Mouse (Mus musculus): ENCODE data around the gene Tusc2. TPM values are rescaled to one million over a fixed set of nuclear protein-coding genes. Genes with fewer than 3 reads are reported as not detected.

Tusc2 gene
- polyA plus RNA-seq, 1 experiment from 2014 or later = 49.6 TPM

DNA sequence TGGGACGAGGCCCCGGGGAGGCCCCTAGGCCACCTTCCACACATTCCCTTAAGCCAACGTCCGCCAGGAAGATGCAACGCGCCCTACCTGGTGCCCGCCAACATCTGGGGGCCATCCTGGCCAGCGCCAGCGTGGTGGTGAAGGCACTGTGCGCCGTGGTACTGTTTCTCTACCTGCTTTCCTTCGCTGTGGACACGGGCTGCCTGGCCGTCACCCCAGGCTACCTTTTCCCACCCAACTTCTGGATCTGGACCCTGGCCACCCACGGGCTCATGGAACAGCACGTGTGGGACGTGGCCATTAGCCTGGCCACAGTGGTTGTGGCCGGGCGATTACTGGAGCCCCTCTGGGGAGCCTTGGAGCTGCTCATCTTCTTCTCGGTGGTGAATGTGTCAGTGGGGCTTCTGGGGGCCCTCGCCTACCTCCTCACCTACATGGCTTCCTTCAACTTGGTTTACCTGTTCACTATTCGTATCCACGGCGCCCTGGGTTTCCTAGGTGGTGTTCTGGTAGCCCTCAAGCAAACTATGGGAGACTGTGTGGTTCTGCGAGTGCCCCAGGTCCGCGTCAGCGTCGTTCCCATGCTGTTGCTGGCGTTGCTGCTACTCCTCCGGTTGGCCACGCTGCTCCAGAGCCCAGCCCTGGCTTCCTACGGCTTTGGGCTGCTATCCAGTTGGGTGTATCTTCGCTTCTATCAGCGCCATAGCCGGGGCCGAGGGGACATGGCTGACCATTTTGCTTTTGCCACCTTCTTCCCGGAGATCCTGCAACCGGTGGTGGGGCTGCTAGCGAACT is 28.4 kb upstream of the Tusc2 start:
- H3K4me2 ChIP-seq (ENCODE audit: low read depth, low read length) = peak overlapping the region; percentile 80
- peaks cover 14% of the 10 kb centered on the region for H3K36me3 ChIP-seq (ENCODE audit: control insufficient read depth, insufficient read depth, low read length)
- no peaks in the 10 kb centered on the region for H3K27me3 ChIP-seq (replicated peaks; ENCODE audit: control insufficient read depth, insufficient read depth, low read length)
- H3K27ac ChIP-seq (ENCODE audit: low read length) = peak overlapping the region; percentile 83
- H3K4me3 ChIP-seq (ENCODE audit: low read length) = peak overlapping the region; percentile 82
- H3K9me3 ChIP-seq (ENCODE audit: control insufficient read depth, low read length) = no peaks in the 10 kb centered on the region
- H3K9ac ChIP-seq (ENCODE audit: low read depth, low read length) = peak overlapping the region; percentile 92
- H3K4me1 ChIP-seq (ENCODE audit: control insufficient read depth, insufficient read depth, low read length) = peaks cover 21% of the 10 kb centered on the region
- under 1% methylated on average over 40 of the region's 40 CpGs for WGBS
- no peak; the same call in 1 of the 2 replicates for ATAC-seq

DNA sequence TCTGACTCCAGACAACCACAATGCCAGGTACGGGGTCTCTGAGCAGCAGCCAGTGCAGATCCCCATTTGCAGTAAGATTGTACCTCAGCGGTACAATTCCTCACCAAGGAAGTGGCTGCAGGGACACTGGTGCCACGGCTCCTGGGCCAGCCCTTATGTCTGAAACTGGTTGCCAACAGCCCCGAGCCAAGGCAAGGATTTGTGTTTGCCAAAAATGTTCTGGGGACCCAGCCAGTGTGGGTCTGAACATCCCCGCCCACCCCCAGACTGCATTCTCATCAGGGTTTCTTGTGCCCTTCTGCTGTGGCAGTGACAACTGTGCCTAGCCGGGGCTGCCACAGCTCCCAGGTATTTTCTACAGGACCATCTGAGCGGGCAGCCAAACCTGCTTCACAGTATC is 24.8 kb upstream of the Tusc2 start:
- H3K9ac ChIP-seq (ENCODE audit: low read depth, low read length) = no peak overlapping the region
- H3K27me3 ChIP-seq (replicated peaks; ENCODE audit: control insufficient read depth, insufficient read depth, low read length) = no peaks in the 10 kb centered on the region
- no peak for ATAC-seq
- no peaks in the 10 kb centered on the region for H3K9me3 ChIP-seq (ENCODE audit: control insufficient read depth, low read length)
- H3K4me2 ChIP-seq (ENCODE audit: low read depth, low read length) = no peak overlapping the region
- no peak overlapping the region for H3K27ac ChIP-seq (ENCODE audit: low read length)
- H3K4me3 ChIP-seq (ENCODE audit: low read length) = no peak overlapping the region
- 95% methylated on average over 7 of the region's 7 CpGs for WGBS
- peaks cover 39% of the 10 kb centered on the region for H3K4me1 ChIP-seq (ENCODE audit: control insufficient read depth, insufficient read depth, low read length)
- H3K36me3 ChIP-seq (ENCODE audit: control insufficient read depth, insufficient read depth, low read length) = peaks cover 18% of the 10 kb centered on the region

DNA sequence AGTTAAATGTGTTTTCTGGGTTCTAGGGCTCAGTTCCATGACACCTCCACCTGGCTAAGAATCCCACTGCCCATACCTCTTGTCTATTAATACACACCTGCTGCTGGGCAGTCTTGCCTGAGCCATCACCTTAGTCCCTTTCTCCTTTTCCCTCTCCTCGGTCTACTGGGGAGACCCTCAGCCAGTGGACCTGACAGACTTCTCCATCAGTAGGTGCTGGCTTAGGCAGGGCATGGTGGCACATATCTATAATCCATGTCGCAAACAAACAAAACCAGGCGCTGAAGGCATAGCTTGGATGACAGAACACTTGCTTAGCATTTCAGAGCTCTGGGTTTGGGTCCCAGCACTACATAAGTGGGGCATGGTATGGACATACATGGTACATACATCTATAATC is 24.3 kb upstream of the Tusc2 start:
- Histone ChIP-seq H3K9ac (ENCODE audit: low read depth, low read length) (no peak overlapping the region), H3K4me2 (ENCODE audit: low read depth, low read length) (no peak overlapping the region), H3K36me3 (ENCODE audit: control insufficient read depth, insufficient read depth, low read length) (peaks cover 18% of the 10 kb centered on the region), H3K4me3 (ENCODE audit: low read length) (no peak overlapping the region), H3K4me1 (ENCODE audit: control insufficient read depth, insufficient read depth, low read length) (peaks cover 39% of the 10 kb centered on the region), H3K27me3 (replicated peaks; ENCODE audit: control insufficient read depth, insufficient read depth, low read length) (no peaks in the 10 kb centered on the region), H3K9me3 (ENCODE audit: control insufficient read depth, low read length) (no peaks in the 10 kb centered on the region), H3K27ac (ENCODE audit: low read length) (no peak overlapping the region)
- ATAC-seq = no peak
- WGBS = 83% methylated on average over 3 of the region's 3 CpGs

DNA sequence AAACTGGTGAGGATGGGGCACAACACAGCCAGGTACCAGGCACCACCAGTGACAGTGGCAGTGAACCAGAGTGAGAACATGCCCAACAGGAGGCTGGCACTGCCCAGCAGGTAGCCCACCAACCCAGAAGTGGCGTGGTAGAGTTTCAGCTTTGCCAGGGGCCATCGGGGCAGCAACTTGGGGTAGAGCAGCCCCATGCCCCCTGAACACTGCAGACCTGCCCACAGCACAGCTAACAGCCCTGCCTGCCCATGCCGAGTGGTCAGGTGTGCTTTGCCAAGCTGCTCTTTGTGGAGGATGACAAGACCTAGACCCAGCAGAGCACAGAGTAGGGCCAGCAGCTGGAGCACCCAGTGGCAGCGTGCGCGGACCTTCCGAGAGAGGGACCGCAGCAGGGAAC is 23.1 kb upstream of the Tusc2 start:
- 96% methylated on average over 8 of the region's 8 CpGs for WGBS
- H3K4me2 ChIP-seq (ENCODE audit: low read depth, low read length) = no peak overlapping the region
- no peak overlapping the region for H3K4me3 ChIP-seq (ENCODE audit: low read length)
- peaks cover 39% of the 10 kb centered on the region for H3K4me1 ChIP-seq (ENCODE audit: control insufficient read depth, insufficient read depth, low read length)
- ATAC-seq = no peak
- H3K27ac ChIP-seq (ENCODE audit: low read length) = no peak overlapping the region
- H3K9me3 ChIP-seq (ENCODE audit: control insufficient read depth, low read length) = no peaks in the 10 kb centered on the region
- H3K9ac ChIP-seq (ENCODE audit: low read depth, low read length) = no peak overlapping the region
- H3K27me3 ChIP-seq (replicated peaks; ENCODE audit: control insufficient read depth, insufficient read depth, low read length) = no peaks in the 10 kb centered on the region
- peaks cover 20% of the 10 kb centered on the region for H3K36me3 ChIP-seq (ENCODE audit: control insufficient read depth, insufficient read depth, low read length)

DNA sequence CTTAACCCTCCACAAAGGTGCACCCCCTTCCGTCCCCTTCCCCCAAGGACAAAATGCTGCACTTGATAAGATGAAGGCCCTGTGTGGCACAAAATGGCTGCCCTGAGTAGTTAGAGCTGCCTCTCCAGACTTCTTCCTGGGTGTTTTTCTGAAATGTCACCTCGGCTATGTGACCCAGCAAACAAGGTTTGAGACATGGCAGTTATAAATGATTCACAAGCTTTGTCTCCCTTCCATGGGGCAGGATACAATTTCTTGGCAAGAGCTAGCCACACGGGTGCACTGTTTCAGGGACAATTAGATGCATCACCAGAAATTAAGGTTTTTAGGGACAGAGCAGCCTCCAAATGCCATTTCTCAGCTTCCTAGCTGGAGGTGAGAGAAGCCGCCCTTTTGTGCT is 22.6 kb upstream of the Tusc2 start:
- 76% methylated on average over 4 of the region's 4 CpGs for WGBS
- Histone ChIP-seq H3K9me3 (ENCODE audit: control insufficient read depth, low read length) (no peaks in the 10 kb centered on the region), H3K4me1 (ENCODE audit: control insufficient read depth, insufficient read depth, low read length) (peaks cover 36% of the 10 kb centered on the region), H3K27ac (ENCODE audit: low read length) (no peak overlapping the region), H3K4me3 (ENCODE audit: low read length) (no peak overlapping the region), H3K36me3 (ENCODE audit: control insufficient read depth, insufficient read depth, low read length) (peaks cover 21% of the 10 kb centered on the region), H3K9ac (ENCODE audit: low read depth, low read length) (no peak overlapping the region; the same call in 1 of the 2 replicates), H3K4me2 (ENCODE audit: low read depth, low read length) (no peak overlapping the region), H3K27me3 (replicated peaks; ENCODE audit: control insufficient read depth, insufficient read depth, low read length) (no peaks in the 10 kb centered on the region)
- no peak for ATAC-seq

DNA sequence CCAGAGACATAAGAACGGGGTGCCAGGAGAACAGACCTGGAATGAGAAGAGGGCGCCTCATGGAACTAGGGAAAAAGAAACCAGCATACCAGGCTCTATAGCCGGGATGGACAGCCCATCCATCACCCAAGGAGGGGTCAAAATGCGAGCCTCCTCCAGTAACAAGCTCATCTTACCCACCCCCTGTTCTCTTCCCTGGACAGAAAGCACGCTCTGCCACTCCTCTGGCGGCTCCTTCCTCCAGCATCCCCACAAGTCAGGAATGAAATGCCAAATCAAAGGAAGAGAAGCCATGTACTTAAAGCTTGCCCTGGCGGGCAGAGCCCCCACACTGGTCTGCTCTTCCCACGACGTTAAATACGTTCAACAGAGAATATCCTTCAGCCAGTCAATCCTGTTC is 22.1 kb upstream of the Tusc2 start:
- no peak for ATAC-seq
- peak overlapping the region; percentile 70 for H3K4me2 ChIP-seq (ENCODE audit: low read depth, low read length)
- peaks cover 21% of the 10 kb centered on the region for H3K36me3 ChIP-seq (ENCODE audit: control insufficient read depth, insufficient read depth, low read length)

DNA sequence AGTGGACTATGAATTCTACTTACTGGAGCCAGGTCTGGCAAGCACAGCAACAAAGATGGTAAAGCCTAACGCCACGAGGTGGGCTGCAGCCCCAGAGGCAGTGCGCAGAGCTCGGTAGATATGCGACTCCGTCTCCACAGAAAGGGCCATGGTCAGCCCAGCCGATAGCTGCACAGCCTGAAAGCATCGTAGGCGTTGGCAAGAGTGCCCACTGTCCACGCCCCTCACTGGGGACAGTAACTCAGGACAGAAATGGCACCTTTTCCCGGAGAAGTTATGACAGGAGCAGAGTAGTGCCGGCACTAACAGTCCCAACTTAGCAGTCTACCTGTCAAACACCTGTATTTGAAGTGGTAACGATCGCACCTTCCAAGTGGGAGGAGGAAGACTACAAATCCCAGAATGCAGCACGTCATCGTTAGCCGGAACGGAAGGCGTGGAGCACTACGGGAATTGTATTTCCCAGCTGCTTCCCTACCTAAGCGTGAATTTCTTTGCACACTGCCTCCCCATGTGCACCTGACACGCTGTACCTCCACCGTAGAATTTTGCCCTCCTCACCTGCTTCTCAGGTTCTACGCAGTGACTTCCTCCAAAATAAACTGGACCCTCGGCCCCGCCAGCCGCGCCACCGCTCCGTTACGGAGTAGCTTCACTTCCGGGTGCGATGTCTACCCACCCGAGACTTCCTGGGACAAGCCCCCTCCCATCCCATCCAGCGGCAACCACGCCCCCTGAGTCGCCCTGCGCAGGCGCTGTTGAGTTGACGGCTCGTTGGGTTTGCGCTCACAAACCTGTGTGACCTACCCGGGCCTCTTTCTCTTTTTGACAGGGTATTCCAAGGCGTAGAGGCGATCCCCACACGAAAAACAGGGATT is 21.3 kb upstream of the Tusc2 start, which contains the start of the genes Cyb561d2 and Nprl2:
Gene Cyb561d2, minus strand, starts transcription at position 720 of the 878 bp plus-strand sequence.
Gene Nprl2, plus strand, starts transcription at position 753 of the 878 bp plus-strand sequence.
- Histone ChIP-seq H3K4me3 (ENCODE audit: low read length) (peak within 1 kb of the TSS; percentile 70), H3K36me3 (ENCODE audit: control insufficient read depth, insufficient read depth, low read length) (peaks cover 21% of the 10 kb centered on the region), H3K9me3 (ENCODE audit: control insufficient read depth, low read length) (no peaks in the 10 kb centered on the region), H3K27me3 (replicated peaks; ENCODE audit: control insufficient read depth, insufficient read depth, low read length) (no peaks in the 10 kb centered on the region), H3K9ac (ENCODE audit: low read depth, low read length) (peak within 1 kb of the TSS; percentile 60), H3K27ac (ENCODE audit: low read length) (peak within 1 kb of the TSS; percentile 58), H3K4me2 (ENCODE audit: low read depth, low read length) (peak within 1 kb of the TSS; percentile 70), H3K4me1 (ENCODE audit: control insufficient read depth, insufficient read depth, low read length) (peaks cover 24% of the 10 kb centered on the region)
- peak; percentile 88 for ATAC-seq
- WGBS = under 1% methylated on average over 46 of the region's 46 CpGs

More for the DNA sequence above, 22.1 kb upstream of the Tusc2 start:
- Histone ChIP-seq H3K4me1 (ENCODE audit: control insufficient read depth, insufficient read depth, low read length) (peaks cover 30% of the 10 kb centered on the region), H3K9me3 (ENCODE audit: control insufficient read depth, low read length) (no peaks in the 10 kb centered on the region), H3K9ac (ENCODE audit: low read depth, low read length) (peak overlapping the region; percentile 60), H3K27ac (ENCODE audit: low read length) (no peak overlapping the region; the same call in 1 of the 2 replicates), H3K4me3 (ENCODE audit: low read length) (peak overlapping the region; percentile 70), H3K27me3 (replicated peaks; ENCODE audit: control insufficient read depth, insufficient read depth, low read length) (no peaks in the 10 kb centered on the region)
- 26% methylated on average over 10 of the region's 10 CpGs for WGBS

DNA sequence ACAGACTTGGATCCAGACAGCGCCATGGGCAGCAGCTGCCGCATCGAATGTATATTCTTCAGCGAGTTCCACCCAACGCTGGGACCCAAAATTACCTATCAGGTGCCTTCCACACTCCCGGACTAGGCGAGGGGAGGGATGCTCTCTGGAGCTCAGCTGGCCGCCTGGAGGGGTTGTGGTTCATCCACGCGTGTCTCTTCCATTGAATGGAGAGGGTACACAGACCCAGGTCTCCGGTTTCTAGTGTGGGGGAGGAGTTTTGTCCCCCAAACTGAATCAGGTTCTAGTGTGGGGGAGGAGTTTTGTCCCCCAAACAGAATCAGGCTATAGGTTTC is 20.7 kb upstream of the Tusc2 start:
- ATAC-seq = peak; percentile 16
- H3K4me1 ChIP-seq (ENCODE audit: control insufficient read depth, insufficient read depth, low read length) = peaks cover 25% of the 10 kb centered on the region
- H3K27ac ChIP-seq (ENCODE audit: low read length) = no peak overlapping the region
- no peaks in the 10 kb centered on the region for H3K27me3 ChIP-seq (replicated peaks; ENCODE audit: control insufficient read depth, insufficient read depth, low read length)
- WGBS = under 1% methylated on average over 11 of the region's 11 CpGs
- peak overlapping the region; percentile 70 for H3K4me3 ChIP-seq (ENCODE audit: low read length)
- H3K9ac ChIP-seq (ENCODE audit: low read depth, low read length) = peak overlapping the region; percentile 60
- H3K36me3 ChIP-seq (ENCODE audit: control insufficient read depth, insufficient read depth, low read length) = peaks cover 21% of the 10 kb centered on the region
- H3K9me3 ChIP-seq (ENCODE audit: control insufficient read depth, low read length) = no peaks in the 10 kb centered on the region
- peak overlapping the region; percentile 70 for H3K4me2 ChIP-seq (ENCODE audit: low read depth, low read length)

DNA sequence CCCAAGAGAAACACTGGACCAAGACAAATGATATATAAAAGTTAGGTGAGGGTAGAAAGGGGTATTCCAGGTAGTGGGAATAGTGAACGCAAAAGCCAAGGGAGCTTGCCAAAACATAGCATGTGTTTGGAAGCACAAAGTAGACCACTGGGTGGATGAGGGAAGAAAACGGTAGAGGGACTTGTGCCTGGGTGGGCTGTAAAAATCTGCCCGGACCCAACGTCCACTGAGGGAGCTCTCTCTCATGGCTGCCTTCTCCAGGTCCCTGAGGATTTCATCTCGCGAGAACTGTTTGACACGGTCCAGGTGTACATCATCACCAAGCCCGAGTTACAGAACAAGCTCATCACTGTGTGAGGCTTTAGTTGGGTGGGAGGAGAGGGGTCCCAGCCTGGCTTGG is 20.3 kb upstream of the Tusc2 start:
- peaks cover 28% of the 10 kb centered on the region for H3K4me1 ChIP-seq (ENCODE audit: control insufficient read depth, insufficient read depth, low read length)
- H3K9ac ChIP-seq (ENCODE audit: low read depth, low read length) = peak overlapping the region; percentile 60
- ATAC-seq = no peak
- H3K36me3 ChIP-seq (ENCODE audit: control insufficient read depth, insufficient read depth, low read length) = peaks cover 19% of the 10 kb centered on the region
- peak overlapping the region; percentile 70 for H3K4me2 ChIP-seq (ENCODE audit: low read depth, low read length)
- H3K4me3 ChIP-seq (ENCODE audit: low read length) = peak overlapping the region; percentile 70
- WGBS = 27% methylated on average over 8 of the region's 8 CpGs
- H3K27me3 ChIP-seq (replicated peaks; ENCODE audit: control insufficient read depth, insufficient read depth, low read length) = no peaks in the 10 kb centered on the region
- no peak overlapping the region for H3K27ac ChIP-seq (ENCODE audit: low read length)
- H3K9me3 ChIP-seq (ENCODE audit: control insufficient read depth, low read length) = no peaks in the 10 kb centered on the region

Measured in intestine, embryonic 16.5 days (tissue).